Mouse (Mus musculus) left cerebral cortex, postnatal 36 days (tissue): ENCODE results near the gene Fat4. TPM values are rescaled to one million over a fixed set of nuclear protein-coding genes. Genes with fewer than 3 reads are reported as not detected.

ENCODE experiments used
- DNase-seq, 2 experiments: peaks; one replicate each; pipeline ENCODE4 v3.0.0; 2021 to 2022; ENCODE audit warnings: low spot score in 2 of 2, mixed read lengths in 1 of 2
- intact Hi-C: fragments of 180-260 bp; cut with DNase I; formaldehyde crosslinking; loops from one replicate; pipeline ENCODE4 v1.15.1; 2025
- total RNA-seq, 2 experiments: library from RNA; stranded (reverse); gene quantifications; 2 replicates each; pipeline ENCODE4 v1.2.3; 2021

Fat4 gene
- total RNA-seq, 2 experiments from 2014 or later = 10.4 to 14.1 TPM

DNA sequence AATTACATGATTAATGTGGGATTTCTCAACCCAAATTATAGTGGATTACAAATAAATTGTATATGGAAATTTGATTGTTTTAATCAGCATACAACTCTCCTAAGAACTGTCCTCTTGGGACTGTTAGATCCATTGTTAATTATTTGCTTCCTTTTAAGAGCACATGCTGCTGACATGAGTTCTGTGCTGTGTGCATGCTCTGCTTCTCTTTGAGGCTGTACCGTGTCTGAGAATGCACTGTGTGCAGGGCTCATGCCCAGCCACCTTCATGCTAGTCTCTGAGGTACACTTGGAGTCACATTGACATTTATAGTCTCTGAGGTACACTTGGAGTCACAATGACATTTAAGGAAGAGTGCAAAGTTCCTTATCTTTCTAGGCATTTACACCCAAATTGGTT is 58.4 kb downstream of the Fat4 start:
- intact Hi-C loops = no loop called here

DNA sequence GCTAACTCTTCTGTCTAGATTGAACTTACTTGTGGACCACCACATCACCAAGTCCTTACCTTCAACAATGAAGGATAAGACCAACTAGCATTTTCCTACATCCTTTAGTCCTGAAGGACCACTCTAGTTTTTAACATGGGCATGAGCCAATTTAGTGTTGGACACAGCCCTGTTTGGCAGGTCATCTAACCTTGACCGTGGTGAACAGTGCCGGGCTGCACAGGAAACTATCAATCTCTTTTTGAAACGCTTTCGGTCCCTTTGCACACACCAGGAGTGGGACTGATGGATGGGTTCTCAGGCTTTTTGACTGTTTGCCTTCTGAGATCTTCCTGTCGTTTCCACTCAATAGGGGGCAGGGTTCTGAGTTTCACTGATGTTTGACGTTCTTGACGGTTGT is 61.0 kb downstream of the Fat4 start:
- intact Hi-C loops = no loop called here
- no peak for DNase-seq

More for the DNA sequence above, 58.4 kb downstream of the Fat4 start:
- DNase-seq = no peak

DNA sequence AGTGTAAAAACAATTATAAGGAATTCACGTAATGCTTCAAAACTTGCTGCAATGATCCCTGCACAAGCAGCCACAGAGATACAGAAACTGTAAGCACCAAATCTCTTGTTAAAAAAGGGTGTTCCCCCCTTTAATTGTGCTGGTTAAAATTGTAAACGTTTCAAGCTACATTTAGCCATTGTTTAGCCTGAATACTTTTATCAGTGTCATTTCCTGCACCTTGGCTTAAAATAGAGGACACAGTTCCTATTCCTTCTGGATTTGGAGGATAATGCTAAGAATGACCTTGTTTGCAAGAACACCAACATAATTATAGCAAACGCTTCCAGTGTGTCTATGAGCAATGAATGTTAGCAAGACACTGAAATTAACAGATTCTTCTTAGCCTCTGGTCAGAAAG is 65.9 kb downstream of the Fat4 start:
- no peak for DNase-seq
- intact Hi-C loops = no loop called here

DNA sequence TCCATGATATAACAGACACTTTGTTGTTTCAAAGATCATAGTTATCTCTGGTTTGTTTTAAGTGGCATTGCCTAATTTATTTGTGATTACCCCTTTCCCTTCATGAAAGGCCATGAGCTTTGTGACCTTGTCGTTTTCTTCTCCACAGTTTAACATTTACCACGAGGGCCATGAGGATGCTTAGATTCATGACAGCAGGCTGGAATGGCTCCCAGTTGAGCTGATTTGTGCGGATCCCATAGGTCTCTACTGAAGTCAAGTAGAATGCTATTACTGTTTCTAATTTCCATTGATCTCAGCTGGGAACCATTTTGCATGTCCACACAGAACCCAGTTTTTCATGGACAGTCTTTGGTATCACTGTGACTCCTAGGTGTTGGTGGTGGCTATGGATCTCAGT is 67.5 kb downstream of the Fat4 start:
- intact Hi-C loops = no loop called here
- no peak for DNase-seq

DNA sequence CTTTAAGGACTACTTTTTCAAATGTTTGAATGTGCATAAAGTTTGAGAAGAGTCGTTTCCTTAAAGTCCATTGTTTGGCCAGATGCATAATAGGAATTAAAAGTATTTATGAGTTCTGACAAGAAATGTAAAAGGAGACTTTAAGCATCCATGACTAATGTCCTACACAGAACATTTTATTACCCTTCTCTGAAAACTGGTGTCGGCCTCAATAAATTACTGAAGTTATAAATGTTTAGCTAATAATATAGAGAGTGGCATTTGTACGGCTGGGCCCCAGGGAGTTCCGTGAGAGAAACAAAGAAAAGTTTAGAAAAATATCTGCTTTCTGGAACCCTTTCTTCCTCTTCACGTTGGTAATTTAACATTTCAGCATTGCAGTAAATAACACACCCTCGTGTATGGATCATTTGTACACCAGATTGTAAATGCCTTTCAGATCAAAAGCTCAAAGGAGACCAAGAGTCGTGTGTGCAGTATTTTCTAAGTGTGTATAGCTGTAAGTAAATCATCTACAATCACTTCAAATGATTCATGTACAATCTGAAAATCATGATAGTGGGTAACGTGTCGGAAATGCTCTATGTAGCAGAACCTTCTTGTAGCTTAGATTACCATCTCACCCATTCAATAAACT is 69.4 kb downstream of the Fat4 start:
- no peak for DNase-seq
- intact Hi-C loops = no loop called here

DNA sequence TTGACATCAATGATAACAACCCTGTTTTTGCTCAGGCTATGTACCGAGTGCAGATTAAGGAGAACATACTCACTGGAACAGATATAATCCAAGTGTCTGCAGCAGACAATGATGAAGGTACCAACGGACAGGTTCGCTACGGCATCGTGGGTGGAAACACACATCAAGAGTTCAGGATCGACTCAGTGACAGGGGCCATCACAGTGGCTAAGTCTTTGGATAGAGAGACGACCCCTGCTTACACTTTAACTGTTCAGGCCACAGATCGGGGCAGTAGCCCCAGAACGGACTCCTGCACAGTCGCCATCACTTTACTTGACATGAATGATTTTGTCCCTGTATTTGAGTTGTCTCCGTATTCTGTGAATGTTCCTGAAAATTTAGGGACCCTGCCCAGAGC is 70.4 kb downstream of the Fat4 start:
- no peak for DNase-seq
- intact Hi-C loops = no loop called here

DNA sequence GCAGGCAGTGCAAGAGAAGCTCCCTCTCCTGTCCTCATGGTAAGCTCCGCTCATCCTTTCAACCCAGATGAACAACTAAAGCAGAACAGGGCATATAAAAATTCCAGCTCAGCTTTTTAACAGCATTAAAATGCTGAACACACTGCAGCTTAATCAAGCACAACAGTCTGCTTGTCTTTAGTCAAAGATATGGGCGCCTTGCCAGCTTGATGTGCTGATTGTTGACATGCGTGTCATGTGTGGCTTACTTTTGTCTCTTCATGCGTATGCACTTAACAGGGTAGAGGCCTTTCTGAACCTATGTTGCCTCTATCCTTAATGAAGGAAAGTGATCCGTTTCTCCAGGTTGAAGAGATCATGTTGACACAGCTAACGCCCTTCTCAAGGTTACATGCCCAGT is 75.6 kb downstream of the Fat4 start:
- DNase-seq = no peak
- intact Hi-C loops = no loop called here

DNA sequence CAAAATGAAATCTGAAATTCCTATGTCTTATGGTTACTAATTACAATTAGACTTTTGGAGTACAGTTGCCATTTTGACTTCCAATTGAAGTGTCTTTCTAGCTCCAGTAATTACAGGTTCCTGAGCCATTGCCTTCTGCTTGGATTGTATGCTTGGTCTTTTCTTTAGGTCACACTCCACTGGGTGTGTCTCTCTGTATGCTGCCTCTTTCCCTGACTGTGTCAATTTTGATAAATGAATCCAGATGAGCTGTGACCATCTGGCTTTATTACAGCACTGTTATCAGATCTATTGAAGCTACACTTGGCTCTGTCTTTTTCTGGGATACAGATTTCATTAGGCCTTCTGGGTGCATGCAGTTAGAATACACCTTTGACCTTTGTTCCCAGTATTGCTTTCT is 80.7 kb downstream of the Fat4 start:
- intact Hi-C loops = no loop called here
- no peak for DNase-seq

DNA sequence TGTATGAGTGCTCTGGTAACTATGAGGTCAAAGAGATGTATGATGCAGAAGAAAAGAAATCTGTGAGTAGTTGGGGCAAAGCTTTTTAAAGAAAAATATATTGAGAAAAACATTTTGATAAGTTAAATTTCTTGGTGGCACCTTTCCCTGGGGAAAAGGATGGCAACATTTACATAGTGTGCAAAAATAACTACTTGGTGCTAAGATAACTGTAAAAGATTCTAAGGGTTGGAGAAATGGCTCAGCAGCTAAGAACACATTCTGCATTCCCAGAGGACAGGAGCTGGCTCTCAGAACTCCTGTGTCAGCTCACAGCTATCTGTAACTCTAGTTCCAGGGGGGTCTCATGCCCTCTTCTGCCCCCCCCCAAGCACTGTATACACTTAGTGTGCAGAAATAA is 99.6 kb downstream of the Fat4 start:
- DNase-seq = no peak
- intact Hi-C loops = loop anchor here (5.0 kb wide), 1 partner anchor 99 kb away; the partner anchor contains the start of gene Fat4

DNA sequence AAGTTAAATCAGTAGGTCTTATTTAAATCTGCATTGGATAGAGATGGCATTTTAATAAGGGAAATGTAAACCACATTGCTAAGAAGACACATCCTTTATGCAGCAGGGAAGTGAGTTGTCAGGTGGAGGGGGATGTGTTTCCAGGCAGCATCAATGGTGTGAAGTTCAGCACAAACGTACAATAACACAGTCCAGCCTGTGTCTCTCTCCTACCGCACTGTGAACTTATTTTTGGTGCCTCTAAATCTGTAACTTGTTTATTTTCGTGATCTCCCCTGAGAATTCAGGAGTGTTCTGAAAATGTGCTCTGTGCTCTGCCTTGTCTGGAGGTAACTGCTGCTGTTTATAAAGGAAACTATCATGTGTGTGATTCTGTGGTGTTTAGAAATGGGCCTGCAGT is 102.4 kb downstream of the Fat4 start:
- intact Hi-C loops = loop anchor here (5.0 kb wide), 1 partner anchor 102 kb away; the partner anchor contains the start of gene Fat4
- no peak for DNase-seq

DNA sequence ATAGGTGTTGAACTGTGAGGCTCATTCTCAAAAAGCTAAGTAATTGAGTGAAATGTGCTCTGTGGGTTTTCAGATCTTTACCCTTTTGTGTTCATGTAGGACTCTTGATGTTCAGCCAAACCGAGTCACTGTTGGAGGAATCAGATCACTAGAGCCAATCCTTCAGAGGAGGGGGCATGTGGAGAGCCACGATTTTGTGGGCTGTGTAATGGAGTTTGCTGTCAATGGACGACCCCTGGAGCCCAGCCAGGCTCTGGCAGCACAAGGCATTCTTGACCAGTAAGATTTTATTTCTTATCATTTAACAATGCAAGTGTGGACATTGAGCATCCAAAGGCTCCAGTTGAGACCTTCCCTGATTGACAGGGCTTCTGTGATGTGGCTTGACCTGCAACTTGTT is 113.3 kb downstream of the Fat4 start:
- intact Hi-C loops = no loop called here
- DNase-seq = no peak

DNA sequence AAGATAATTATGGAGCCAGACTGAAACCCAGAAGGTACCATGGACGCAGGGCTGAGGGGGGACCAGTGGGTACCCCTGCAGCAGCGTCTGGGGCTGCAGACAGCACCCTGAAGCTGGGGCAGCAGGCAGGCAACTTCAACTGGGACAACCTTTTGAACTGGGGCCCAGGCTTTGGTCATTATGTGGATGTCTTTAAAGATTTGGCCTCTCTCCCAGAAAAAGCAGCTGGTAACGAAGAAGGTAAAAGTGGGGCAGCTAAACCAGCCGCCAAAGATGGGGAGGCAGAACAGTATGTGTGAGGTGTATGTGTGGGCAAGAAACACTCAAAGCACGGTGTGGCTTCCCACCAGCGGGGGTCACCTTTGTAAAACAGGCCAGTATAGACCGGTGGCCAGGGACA is 123.8 kb downstream of the Fat4 start:
- DNase-seq = peak; percentile 48 to 49
- intact Hi-C loops = no loop called here

DNA sequence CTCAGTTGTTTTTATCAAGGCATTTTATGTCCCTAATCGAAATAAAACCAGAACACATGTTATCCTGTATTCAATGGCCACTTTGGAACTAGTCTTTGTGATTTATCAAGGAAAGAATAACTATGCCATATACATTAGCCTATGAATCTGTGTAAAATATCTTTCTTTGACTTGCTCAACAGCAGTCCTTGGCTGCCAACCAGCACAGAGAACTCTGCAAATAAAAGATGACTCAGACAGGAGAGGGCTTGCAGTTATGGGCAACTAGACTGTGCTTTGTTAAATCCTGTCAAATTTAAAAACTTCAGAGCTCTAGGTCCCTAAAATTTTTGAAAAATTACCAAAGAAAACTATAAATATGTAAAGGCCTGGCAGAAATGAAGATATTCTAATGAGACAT is 130.9 kb downstream of the Fat4 start:
- no peak for DNase-seq
- intact Hi-C loops = no loop called here

DNA sequence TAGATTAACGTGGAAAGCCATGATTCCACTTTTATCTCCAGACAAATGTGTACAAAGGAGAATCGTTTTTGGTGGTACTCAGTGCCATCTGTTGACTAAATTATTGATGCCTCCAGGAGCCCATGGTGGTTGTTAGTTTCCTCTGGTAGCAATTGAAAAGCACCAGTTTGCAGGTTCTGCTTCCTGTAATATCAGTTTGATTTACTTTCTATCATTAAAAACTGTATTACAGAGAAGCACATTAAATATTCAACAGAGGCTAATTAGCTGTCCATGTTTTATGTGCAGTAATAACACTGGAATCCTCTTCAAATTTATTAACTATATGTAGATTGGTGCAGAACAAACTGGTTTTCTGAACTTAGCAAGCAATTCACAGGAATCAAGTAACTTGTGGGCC is 149.4 kb downstream of the Fat4 start:
- no peak for DNase-seq
- intact Hi-C loops = no loop called here

DNA sequence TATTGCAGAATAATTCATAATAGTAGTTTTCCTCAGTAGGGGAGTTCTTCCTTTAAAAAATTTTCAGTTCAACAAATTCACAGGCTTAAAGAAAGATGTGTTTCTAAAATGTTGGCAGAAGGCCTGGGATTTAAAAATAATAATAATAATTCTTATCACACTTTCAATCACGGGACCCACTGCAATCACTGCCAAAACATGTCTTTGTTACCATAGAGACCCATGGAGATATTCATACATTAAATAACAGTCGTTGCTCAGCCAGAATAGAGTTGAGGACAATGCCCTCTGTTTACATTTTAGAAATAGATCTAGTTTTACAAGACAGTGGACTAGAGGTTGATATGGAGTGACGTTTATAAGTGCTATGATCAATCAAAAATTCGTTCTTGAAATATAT is 159.7 kb downstream of the Fat4 start:
- DNase-seq = no peak
- intact Hi-C loops = no loop called here

DNA sequence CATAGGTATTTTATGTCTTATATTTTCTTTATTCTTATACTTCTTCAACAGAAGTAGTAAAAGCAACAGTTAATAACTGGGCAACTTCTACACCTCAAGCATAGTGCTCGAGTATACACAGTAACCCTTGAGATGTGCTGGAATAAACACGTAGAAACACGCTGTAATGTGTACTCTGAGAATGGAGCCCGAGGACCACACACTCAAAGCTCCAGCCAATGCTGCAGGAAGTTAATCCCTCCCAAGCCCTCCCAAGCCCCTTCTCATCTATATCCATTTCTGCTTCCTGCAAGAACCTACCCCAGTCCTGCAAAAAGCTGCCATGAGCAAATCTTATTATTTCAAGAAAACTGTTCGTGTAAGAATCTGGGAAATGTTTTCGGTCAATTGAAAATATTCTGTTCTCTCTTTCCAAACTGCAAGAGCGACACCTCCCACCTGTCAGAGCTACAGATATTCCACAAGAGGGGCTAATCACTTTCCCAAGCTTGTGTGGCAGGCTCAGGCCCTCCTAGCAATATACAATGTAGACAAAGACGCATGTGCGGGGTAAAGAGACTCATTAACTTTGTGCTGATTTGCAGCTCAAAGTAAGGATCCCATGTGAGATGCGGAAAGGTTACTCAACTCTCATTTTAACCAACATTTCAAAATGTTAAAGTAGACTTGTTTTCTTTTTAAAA is 161.0 kb downstream of the Fat4 start:
- DNase-seq = no peak
- intact Hi-C loops = no loop called here

DNA sequence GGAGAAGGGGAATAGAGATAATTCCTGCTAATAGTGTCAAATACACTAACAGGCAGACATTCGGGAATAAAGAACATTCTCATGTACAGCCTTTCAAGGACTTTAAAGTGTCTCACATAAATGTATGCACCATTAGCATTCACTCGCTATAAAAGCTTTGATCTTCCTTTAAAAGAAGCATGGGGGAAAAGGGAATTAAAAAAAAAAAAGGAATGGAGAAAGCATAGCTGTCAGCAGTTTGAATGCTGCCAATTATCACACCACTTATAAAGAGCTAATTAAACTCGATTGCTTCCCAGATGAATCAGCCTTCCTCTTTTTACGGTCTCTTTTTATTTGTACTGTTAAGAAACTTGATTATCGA is 161.5 kb downstream of the Fat4 start:
- DNase-seq = no peak
- intact Hi-C loops = no loop called here

DNA sequence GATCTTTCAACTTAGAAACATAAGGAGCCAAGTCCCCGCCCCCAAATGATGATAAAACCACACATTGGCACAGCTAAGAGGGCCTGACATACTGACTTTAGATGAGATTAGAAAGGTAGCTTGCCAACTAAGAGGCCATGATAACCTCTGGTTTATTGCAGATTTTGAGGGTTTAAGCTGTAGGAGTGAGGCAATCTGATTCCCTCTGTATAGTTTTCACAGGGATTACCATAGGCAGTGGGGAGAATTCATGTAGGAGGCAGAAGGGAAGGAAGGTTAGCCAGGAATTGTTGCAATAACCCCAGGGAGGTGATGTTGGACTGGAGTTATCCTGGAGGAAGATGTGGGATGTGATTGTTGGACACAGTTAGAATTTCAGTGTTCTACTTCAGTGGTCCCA is 163.4 kb downstream of the Fat4 start:
- intact Hi-C loops = no loop called here
- DNase-seq = no peak

DNA sequence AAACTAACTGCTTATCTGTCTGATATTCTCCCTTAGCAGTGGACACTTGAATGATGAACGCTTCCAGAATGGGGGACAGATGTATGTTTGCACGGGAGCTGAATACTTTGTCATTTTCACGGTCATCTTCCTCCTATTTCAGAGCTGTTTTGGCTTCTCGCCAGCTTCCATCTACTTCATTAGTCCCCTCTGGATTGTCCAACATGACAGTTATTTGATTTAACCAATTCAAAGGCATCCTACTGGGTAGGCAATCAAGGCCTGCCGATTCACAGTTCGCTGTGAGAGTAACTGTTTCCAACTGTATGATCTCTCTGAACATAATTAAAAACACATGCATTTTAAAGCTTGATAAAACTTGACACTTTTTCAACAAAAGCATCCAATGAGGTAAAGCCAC is 166.3 kb downstream of the Fat4 start:
- DNase-seq = no peak
- intact Hi-C loops = no loop called here
